Mouse (Mus musculus) ES-Bruce4 (cell line): ENCODE measurements around the gene Cit.

Experiments used
- CTCF ChIP-seq: IDR thresholded peaks from one replicate; pipeline ENCODE4 v1.8.1; 2011; ENCODE audit warnings: low read depth, low read length
- EP300 ChIP-seq: IDR thresholded peaks from 2 replicates; pipeline ENCODE4 v1.6.1; 2011; ENCODE audit warnings: low read depth, low read length; ENCODE audit not compliant: insufficient read depth
- POLR2A ChIP-seq: IDR thresholded peaks from one replicate; pipeline ENCODE4 v1.8.1; 2011; ENCODE audit warnings: low read length; ENCODE audit not compliant: insufficient read depth

DNA sequence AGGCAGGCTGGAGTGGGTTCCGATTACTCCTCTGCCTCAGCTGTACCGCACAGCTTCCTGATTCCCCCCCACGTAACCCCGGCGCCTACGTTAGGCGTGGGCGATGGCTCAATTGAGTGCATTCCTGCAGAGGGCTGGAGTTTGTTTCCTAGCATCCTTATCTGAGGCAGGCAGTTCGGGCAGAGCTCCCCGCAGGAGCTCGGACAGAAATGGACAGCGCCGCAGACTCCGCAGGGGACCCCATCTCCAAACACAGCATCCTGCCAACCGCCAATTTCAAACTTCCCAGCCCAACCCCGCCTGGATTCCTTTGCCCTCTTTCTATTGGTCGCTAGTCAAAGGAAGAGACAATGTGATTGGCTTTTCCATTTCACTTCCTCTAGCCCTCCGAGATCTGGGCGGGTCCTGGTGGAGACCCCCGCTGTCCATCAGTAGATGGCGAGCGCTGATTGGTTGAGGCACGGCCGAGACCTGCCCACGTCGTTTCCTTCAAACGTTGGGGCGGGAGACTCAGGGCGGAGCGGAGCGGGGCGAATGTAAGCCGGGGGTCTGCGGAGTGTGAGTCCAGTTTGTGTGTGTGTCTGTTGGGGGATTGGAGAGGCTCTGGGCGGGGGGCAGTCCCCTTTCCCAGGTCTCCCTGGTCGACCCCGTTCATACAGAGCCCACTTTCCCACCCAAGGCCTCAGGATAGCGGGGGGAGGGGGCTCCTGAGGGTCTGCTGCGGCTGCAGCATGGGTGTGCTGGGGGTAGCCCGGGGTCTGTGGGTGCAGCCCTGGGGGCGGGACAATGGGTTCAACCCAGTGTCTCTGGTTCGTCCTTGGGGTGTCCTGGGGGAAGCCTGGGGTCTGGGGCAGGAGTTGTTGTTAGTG, at the start of gene Cit:
- TF ChIP-seq CTCF, result no peak
- TF ChIP-seq POLR2A, result peak; percentile 66
- TF ChIP-seq EP300, result no peak
